Mouse (Mus musculus): ENCODE measurements around the gene Cpne7.

GRCm38 (mm10) chr8:123141741-123142462, 24.7 kb downstream of the Cpne7 start:
- TF ChIP-seq TBP (conservative IDR thresholded peaks at IDR 0.05; ENCODE audit: low read depth, low read length) (no peak), CTCF (conservative IDR thresholded peaks at IDR 0.05 in 1 of 2, IDR thresholded peaks at IDR 0.05 in 1 of 2; ENCODE audit: low read depth in 2 of 2, low read length in 2 of 2) (no peak), ZMIZ1 (IDR thresholded peaks at IDR 0.05; ENCODE audit: low read depth, low read length) (no peak), EP300 (IDR thresholded peaks at IDR 0.05; ENCODE audit: low read length) (no peak), CHD2 (IDR thresholded peaks at IDR 0.05; ENCODE audit: low read length) (no peak), E2F4 (IDR thresholded peaks at IDR 0.05; ENCODE audit: insufficient replicate concordance, low read depth, low read length) (no peak), POLR2A (IDR thresholded peaks at IDR 0.05; ENCODE audit: low read depth, low read length) (no peak), HCFC1 (IDR thresholded peaks at IDR 0.05; ENCODE audit: low read depth, low read length) (no peak)

Data from CH12.LX (cell line).